Mouse (Mus musculus) CH12F3 (cell line): ENCODE measurements at regions not wholly inside any gene's neighbourhood (a gene's known extent, or its start where the extent isn't known, plus 50 kb on each side); places are given as distances from the start of the nearest gene placed in this dataset.

Experiments used
- in situ Hi-C: fragments of 300-500 bp; cut with MboI; formaldehyde crosslinking; loops from 2 replicates; pipeline ENCODE4 v1.14.3; 2020; ENCODE audit warnings: low sequenced_read_pairs

DNA sequence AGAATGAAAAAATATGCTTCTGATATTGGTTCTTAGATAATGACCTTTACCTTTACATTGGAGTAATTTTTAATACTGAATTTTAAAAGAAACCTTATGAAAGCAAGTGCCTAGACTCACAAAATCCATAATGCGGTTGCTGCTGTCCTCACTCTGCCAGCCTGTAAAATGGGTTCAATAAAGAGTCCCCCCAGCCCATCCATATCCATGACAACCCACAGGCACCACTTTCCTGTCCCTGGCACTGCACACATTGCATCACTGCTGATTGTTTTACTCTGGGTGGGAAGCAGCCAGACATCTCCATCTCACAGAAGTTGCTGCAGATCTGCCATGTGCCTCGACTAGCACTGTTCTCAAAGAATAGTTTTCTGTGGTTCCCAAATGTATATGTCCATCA, 110.3 kb upstream of the Tmc3 start:
- in situ Hi-C loops: no loop called here

DNA sequence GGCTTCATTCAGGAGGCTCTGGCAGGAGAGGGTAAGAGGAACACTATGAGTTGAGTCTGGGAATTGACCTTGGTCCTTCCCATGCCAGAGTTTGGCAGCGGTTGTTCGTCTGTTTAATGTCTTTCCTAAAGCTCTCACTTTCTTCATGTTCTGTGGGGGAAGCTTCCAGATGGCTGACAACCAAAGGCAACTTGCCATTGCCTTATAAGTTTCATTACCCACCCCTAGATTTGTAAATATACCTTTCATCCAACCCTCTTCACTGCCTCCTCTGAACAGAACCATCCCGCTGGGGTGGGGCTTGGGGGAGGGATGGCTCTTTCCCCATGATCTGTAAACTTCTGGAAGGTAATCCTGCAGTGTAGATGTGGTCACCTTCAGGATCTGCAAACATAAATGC, 109.7 kb upstream of the Tmc3 start:
- in situ Hi-C loops: loop anchor here (25.0 kb wide), 1 partner anchor 763 kb away; no protein-coding TSS in a partner anchor

DNA sequence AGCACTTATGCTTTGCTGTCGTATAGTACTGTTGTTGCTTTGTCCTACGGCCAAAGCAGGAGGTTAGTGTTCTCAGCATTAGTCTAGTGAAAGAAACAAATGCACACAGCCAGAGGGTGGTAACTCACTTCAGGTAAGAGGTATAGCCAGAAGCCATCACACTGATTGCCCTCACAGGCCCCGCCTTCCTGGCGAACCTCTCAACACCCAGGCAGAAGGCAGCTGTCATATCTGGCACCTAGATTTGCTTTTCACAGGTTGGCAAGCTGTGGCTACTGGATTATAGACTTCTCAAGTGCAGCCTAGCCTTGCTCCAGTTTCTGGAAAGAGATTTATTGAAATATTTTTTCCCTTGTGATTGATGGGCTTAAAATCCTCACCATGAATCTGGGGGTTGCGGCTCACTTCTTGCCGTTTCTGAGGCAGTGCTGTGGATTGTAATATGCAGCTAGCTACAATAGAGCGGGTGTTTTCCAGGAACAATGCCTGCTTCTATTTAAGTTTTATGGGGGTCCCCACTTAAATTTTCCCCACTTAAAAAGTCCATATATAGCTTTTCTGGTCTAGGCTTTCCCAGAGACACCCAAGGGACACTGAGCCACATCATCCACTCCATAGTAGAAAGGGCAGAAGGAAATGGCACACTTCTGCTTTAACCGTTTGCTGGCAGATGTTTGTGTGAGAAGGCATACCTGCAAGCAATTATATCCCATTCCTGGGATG, 109.1 kb upstream of the Tmc3 start:
- in situ Hi-C loops: loop anchor here (25.0 kb wide), 1 partner anchor 763 kb away; no protein-coding TSS in a partner anchor

DNA sequence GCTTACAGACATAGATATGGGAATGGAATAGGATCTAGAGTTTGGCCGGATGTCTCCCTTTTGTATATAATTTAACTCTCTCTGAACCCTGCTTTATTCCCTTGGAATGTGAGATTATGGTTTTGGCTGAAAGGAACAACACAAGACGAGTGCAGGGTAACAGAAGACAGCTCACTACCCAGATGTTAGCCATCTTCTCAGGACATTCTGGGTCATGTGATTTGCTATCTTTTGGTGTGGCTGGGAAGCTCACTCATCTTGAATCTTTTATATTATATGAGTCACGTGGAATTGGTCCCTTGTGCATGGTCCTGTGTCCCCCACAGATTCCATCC, 108.6 kb upstream of the Tmc3 start:
- in situ Hi-C loops: loop anchor here (25.0 kb wide), 1 partner anchor 764 kb away; no protein-coding TSS in a partner anchor

DNA sequence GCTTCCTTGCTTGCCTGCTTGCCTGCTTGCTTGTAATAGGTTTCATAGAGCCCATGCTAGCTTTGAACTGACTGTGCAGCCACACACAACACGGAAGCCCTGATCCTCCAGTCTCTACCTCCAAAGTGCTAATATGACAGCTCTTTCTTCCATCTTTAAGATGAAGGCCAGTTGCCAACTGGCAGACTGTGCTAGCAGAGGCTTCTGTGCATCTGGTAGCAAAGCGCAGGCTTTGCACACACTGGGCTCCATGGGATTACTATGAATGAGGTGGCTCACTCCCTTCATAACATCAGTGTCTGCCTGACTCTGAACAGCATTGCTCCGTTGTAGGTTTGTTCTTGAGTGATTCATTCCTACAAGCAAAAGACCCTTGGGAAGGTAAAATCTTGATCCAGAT, 107.9 kb upstream of the Tmc3 start:
- in situ Hi-C loops: loop anchor here (25.0 kb wide), 1 partner anchor 765 kb away; no protein-coding TSS in a partner anchor

DNA sequence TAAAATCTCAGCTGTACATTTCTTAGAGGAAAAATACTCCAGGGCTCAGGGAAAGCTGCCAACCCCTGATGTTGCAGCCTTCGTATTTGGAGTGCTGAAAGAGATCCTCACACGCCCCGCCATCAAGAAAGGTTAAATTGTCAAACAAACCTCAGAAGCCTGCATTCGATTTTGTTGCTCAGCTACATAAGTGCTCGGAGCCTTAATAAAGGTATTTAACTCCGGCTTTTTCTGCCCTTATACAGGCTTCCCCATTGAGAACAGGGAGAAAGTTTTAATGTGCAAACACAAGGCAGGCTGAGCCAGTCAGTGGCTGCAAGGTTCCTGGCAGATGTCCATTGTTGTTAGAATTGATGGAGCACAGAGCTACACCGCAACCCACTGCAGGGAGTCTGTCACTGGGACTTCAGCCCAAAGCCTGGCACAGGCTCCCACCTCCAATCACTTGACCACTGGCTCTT, 107.0 kb upstream of the Tmc3 start:
- in situ Hi-C loops: loop anchor here (25.0 kb wide), 1 partner anchor 765 kb away; no protein-coding TSS in a partner anchor

DNA sequence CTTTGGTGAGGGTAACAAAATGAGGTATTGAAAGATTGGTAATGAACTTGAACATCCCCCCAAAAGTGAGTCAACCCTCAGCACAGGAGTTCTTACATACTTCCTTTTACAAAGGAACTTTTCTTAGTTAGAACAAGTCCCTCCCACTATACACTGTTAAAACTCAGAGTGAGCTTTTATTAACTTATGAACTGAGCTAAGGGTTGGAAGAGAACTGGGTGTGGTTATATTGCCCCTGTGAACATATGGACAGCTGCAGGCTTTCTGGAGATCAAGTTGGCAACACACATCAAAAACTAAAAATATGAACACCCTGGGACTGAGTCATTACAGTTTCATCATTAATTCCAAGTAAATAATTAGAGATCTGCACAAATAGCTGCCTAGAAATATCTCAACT, 103.1 kb upstream of the Tmc3 start:
- in situ Hi-C loops: loop anchor here (25.0 kb wide), 1 partner anchor 769 kb away; no protein-coding TSS in a partner anchor

DNA sequence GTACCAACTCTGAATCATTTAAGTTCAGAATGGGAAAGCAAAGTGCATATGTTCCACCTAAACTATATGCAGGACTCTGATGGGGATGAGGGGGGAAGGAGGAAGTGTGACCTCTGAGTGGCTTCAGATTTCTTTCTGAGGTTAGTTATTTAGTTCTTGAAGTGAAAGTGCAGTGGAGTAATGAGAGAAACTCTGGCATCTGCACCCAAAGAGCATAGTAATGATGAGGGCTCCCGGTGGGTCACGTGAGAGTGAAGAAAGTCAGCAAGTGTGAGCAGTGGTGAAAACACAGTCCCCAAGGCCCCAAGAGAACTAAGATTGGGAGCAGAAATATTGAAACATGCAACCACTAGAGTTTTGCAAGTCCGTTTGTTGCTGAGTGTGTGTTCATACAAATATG, 102.5 kb upstream of the Tmc3 start:
- in situ Hi-C loops: loop anchor here (25.0 kb wide), 1 partner anchor 770 kb away; no protein-coding TSS in a partner anchor

DNA sequence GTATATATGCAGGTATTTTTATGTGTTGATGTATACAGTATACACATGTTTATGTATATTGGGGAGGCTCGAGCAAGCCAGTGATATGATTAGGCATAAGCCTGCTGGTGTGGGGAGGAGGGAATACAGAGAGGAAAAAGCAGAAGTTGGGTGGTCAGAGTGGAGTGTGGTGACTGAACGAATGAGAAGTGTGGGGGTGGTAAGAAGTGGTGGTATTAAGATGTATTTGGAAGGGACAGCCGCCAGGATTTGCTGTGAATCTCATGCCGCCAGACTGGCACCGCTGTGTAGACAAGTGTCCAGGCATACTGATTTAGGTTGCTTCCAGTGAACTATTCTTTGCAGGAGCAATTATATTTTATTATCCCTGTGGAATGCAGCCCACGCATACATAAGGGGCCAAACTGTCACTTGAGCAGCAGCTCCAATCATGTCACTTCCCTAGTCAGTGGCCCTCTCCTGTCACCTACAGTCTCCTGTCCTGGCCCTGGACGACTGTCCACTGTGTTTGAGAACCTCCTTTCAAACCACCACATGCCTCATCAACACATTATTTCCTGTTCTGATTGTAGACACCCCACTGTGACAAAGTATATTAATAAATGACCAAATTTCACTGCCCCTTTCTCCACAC, 101.9 kb upstream of the Tmc3 start:
- in situ Hi-C loops: loop anchor here (25.0 kb wide), 1 partner anchor 770 kb away; no protein-coding TSS in a partner anchor

DNA sequence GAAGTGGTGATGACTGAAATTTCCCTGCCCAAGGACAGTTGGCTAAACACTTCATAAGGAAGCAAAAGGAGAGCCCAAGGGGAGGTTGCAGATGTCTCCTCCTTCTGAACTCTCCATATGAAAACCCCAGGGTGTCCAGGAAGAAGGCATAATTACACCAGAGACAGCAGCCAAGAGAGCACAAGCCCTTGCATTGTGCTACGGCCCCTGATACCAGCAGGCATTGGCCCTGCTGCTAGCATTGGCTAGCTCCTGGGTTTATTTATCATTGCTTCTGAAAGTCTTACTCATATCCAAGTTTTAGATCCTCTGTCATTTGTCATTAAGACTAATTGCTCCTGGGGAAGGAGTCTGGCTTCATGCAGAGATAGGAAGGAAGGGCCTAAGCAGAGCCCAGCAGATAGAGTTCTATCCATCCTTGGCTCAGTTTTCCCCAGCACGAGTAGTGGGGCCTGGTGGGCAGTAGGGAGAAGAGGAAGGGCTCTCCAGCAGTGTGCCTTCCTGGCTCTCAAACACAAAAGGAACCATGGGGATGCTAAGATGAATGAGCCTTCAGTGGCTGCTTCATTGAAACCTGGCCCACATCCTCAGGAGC, 98.5 kb upstream of the Tmc3 start:
- in situ Hi-C loops: loop anchor here (25.0 kb wide), 1 partner anchor 774 kb away; no protein-coding TSS in a partner anchor

DNA sequence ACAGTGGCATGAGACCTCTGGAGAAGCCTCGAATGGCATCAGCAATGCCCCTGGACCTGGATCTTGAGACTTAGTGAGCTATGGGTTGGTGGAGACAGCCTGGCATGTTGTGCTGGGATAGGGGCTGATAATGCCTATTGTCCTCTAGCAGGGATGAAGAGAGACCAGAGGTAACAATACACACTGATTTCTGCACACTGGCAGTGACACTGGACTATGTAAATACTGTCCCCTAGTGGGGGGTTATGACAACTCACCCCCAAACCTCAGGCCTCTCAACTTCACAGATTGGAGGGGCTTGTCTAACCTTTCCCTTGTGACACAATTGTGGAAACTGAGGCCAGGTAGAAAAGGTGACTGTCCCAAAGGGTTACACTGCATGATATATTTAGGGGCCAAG, 94.9 kb upstream of the Tmc3 start:
- in situ Hi-C loops: loop anchor here (25.0 kb wide), 1 partner anchor 777 kb away; no protein-coding TSS in a partner anchor

DNA sequence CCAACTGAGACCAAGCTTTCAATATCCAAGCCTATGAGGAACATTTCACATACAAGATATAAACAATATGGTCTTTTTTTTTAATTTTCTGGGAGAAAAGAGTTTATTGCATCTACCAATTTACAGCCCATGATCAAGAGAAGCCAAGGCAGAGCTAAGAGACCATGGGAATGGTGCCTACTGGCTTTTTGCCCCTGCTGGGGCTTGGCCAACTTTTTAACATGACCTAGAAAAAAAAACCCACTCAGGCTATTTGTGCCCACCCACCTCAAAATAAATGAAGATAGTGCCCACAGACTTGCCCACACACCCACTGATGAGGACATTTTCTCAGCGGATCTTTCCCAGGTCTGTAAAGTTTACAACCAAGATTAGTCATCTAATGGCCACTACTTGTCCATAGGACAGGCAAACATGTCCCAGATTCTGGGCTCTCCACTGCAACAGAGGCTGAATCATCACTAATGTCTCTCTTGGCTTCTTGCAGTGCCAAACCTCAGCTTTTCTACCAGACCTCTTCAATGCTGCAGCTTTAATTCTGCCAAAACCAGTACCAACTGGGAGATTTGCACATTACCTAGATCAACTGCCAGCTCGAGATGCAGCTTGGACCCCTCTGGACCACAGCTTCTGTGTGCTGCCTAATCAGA, 79.6 kb upstream of the Tmc3 start:
- in situ Hi-C loops: no loop called here

DNA sequence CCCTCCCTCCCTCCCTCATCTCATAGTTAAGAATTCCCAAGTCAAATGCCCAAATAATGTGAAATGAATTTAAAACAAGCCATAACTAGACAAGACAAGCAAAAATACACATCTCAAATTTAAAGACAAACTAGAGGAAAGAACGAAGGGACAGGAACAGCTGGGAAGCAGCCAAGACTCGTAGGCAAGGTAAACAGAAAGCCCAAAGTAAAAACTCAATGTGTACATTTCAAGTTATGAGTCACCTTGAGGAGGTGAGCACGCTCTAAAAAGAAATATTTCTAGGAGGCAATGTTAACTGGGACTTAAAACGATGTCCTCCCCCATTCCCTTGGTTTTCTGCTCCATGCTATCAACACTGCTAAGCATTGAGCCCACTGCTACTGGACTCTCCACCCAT, 68.4 kb upstream of the Tmc3 start:
- in situ Hi-C loops: no loop called here

DNA sequence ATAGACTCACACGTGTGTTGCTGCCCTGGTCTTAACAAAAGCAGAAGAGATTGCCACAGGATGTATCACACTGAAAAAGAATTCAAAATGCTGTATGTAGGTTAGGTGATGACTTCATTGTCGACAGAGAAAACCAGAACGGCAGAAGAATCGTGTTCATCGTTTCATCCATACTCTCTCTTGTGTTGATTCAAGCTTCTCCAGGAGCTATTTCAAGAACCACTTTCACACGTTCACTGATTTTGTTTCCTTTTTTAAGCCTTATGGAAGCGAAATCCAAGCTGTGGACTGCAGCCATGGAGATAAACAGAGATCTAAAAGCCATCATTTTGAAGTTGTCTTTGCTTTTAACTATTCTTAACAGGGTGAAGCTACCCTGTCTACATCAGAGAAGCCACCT, 63.2 kb upstream of the Tmc3 start:
- in situ Hi-C loops: no loop called here
